Mouse (Mus musculus): Measurements from ENCODE around the gene Gm21981. TPM values are rescaled to one million over a fixed set of nuclear protein-coding genes. Genes with fewer than 3 reads are reported as not detected.
A peak's percentile ranks its signal among the peaks of the same experiment; 100 is the strongest.

The Gm21981 gene
- under 1 TPM in 8 of 26 experiments, not detected in 18; 0.31 to 0.79 (median 0.41) TPM for total RNA-seq (2018; cell fraction: chromatin; rRNA removed)
- total RNA-seq (2018; cell fraction: cytosol; rRNA removed): under 1 TPM; 0.10 to 0.92 (median 0.37) TPM
- 1 to 10 TPM in 1 of 26 experiments, under 1 TPM in 13, not detected in 12; 0.22 to 1.1 (median 0.54) TPM for total RNA-seq (2018; cell fraction: nucleus; rRNA removed)
- 0.23 to 0.79 TPM (median 0.74 TPM) in 3 replicates for polyA plus RNA-seq (2018)

- no peaks in the 10 kb centered on the region for H3K79me2 ChIP-seq (ENCODE audit: inconsistent target)
- WGBS (ENCODE audit: missing documents): 0% methylated on average over 3 of the region's 3 CpGs
- H3K27ac ChIP-seq: no peak within 1 kb of the TSS
Measured at GRCm38 (mm10) chr17:47694442-47694502, at the start of gene Gm21981. Gm21981 (minus strand) TSS chr17:47694455.

DNA sequence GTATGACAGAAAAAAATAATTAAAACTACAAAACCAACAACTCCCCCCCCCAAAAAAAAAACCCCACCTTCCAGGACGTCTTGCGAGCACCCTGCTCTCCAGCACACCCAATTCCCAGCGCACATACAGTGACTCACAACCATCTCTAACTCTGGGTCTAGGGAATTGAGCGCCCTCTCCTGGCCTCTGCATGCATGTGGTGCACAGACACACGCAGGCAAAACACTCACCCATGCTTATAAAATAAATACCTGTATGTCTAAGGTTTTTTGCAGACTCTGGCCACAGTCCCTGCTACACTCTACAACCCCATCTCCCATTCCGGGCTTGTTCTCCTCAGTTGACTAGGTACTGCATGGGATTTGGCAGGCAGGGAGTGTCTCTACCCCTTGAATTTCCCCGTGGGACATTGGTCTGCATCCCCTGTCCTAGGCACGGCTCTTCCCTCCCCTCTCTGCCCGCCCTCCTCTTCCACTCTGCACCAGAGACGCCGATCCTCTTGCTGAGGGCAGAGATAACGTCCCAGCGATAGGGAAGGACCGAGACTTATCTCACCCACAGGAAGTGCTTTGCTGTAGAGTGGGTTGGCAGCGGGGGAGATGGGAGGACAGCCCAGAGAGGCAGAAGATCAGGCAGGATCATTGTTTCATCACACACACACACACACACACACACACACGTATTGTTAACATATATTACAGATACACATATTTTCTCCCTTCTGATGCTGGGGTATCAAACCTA, 48.9 kb upstream of the Gm21981 start:
- Histone ChIP-seq H3K4me3 (ENCODE audit: inconsistent target) (no peak overlapping the region), H3K79me2 (ENCODE audit: inconsistent target) (peaks cover 98% of the 10 kb centered on the region), H3K36me3 (ENCODE audit: inconsistent target) (peaks cover 4% of the 10 kb centered on the region; the same call in 1 of the 2 replicates), H3K27ac (no peak overlapping the region)
- 44% methylated on average over 15 of the region's 16 CpGs for WGBS (ENCODE audit: missing documents)

More at GRCm38 (mm10) chr17:47694442-47694502, at the start of gene Gm21981:
- H3K36me3 ChIP-seq (ENCODE audit: inconsistent target): no peaks in the 10 kb centered on the region
- H3K4me3 ChIP-seq (ENCODE audit: inconsistent target): peak within 1 kb of the TSS; percentile 32

DNA sequence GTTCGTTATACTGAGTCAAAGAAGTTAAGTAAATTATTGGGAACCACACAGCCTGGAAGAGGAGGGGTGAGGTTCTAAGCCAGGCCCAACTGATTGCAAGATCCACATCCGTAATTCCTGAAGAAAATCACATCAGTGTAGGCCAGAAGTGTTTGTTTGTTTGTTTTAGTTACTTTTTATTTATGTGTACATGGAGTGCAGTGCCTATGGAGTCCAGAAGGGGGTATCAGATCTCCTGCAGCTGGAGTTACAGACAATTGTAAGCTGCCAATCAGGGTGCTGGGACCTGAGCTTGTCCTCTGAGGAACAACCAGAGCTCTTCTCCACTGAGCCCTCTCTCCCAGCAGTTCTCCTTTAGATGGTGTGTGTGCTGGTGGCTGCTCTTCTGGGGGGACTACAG, 45.9 kb upstream of the Gm21981 start:
- Histone ChIP-seq H3K4me3 (ENCODE audit: inconsistent target) (no peak overlapping the region), H3K36me3 (ENCODE audit: inconsistent target) (no peaks in the 10 kb centered on the region; the same call in 1 of the 2 replicates), H3K79me2 (ENCODE audit: inconsistent target) (peaks cover 69% of the 10 kb centered on the region), H3K27ac (no peak overlapping the region)
- WGBS (ENCODE audit: missing documents): 94% methylated on average over 2 of the region's 2 CpGs

GRCm38 (mm10) chr17:47738879-47739798, 44.9 kb upstream of the Gm21981 start:
- peak overlapping the region; percentile 38 for H3K4me3 ChIP-seq (ENCODE audit: inconsistent target)
- H3K36me3 ChIP-seq (ENCODE audit: inconsistent target): no peaks in the 10 kb centered on the region; the same call in 1 of the 2 replicates
- WGBS (ENCODE audit: missing documents): 22% methylated on average over 20 of the region's 20 CpGs
- no peak overlapping the region for H3K27ac ChIP-seq
- H3K79me2 ChIP-seq (ENCODE audit: inconsistent target): peaks cover 58% of the 10 kb centered on the region

DNA sequence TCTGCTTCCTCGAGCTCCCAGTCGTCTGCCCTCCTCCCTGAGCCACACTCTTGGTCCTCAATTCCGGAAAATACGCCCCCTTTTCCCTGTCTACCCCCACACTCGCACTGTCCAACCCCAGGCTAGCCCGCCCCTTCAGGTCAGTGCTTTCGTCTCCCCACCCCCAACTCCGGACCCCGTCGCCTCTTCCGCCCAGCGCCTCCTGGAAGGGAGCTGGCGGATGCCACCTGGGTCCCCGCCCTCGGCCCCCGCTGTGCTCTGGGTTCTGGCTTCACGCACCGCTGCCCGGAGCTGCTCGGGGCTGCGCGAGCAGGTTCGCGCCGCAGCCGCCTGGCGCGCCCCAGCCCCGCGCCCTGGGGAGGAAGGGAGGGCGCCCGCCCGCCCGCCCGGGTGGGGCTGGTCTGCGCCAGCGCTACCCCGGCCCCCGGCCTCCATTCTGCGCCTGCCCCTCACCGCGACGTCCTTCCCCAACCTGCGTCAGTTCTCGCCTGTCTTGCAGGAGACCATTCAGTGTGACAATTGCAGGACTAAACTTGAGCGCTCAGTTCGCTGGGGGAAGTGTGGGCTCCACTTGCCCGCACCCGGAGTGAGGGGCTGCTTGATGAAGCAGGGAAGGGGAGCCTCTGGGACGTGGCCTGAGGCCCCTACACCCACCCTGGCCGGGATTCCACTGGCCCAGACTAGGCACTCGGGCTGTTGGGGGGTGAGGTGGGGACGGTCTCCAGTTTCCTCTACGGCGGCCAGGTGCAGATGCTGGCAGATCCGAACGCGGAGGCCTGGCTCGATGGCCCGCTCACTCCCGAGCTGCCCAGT, 44.0 kb upstream of the Gm21981 start:
- Histone ChIP-seq H3K4me3 (ENCODE audit: inconsistent target) (peak overlapping the region; percentile 67), H3K79me2 (ENCODE audit: inconsistent target) (peaks cover 50% of the 10 kb centered on the region), H3K27ac (peak overlapping the region; percentile 59), H3K36me3 (ENCODE audit: inconsistent target) (no peaks in the 10 kb centered on the region)
- 4% methylated on average over 42 of the region's 61 CpGs for WGBS (ENCODE audit: missing documents)

- Histone ChIP-seq H3K79me2 (ENCODE audit: inconsistent target) (peaks cover 42% of the 10 kb centered on the region), H3K4me3 (ENCODE audit: inconsistent target) (peak overlapping the region; percentile 67), H3K36me3 (ENCODE audit: inconsistent target) (no peaks in the 10 kb centered on the region), H3K27ac (peak overlapping the region; percentile 59)
- under 1% methylated on average over 49 of the region's 60 CpGs for WGBS (ENCODE audit: missing documents)
Measured at GRCm38 (mm10) chr17:47737271-47738065, 43.2 kb upstream of the Gm21981 start.

GRCm38 (mm10) chr17:47736856-47737255, 42.6 kb upstream of the Gm21981 start, which contains the start of gene Tfeb:
Tfeb (plus strand) TSS chr17:47737030.
- peak within 1 kb of the TSS; percentile 59 for H3K27ac ChIP-seq
- peak within 1 kb of the TSS; percentile 67 for H3K4me3 ChIP-seq (ENCODE audit: inconsistent target)
- WGBS (ENCODE audit: missing documents): 2% methylated on average over 11 of the region's 47 CpGs
- no peaks in the 10 kb centered on the region for H3K36me3 ChIP-seq (ENCODE audit: inconsistent target)
- H3K79me2 ChIP-seq (ENCODE audit: inconsistent target): peaks cover 35% of the 10 kb centered on the region

DNA sequence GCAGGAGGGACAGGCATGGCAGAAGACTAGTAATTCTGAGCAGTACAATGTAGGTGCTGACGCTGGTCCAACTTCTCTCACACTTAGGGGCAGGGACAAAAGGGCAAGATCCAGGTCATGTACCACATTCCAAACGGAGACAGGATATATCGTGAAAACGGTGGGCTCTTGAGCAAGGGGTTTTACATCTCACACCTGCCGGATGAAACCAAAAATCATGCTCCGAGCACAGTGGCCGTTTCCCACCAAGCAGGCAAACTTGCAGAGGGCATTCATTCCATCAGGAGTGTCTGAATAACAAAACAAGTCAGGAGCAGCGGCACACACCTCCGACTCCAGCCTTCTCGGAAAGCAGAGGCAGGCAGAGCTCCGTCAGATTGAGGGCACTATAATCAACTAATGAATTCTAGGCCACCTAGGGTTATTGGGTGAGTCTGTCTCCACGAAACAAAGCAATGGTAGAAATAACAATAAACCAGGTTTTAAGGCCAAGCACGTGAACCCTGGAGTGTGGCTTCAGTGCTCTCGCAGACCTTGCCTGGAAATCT, 41.4 kb upstream of the Gm21981 start:
- no peaks in the 10 kb centered on the region for H3K36me3 ChIP-seq (ENCODE audit: inconsistent target)
- no peak overlapping the region for H3K27ac ChIP-seq
- H3K79me2 ChIP-seq (ENCODE audit: inconsistent target): peaks cover 23% of the 10 kb centered on the region
- WGBS (ENCODE audit: missing documents): 93% methylated on average over 14 of the region's 14 CpGs
- no peak overlapping the region for H3K4me3 ChIP-seq (ENCODE audit: inconsistent target)

DNA sequence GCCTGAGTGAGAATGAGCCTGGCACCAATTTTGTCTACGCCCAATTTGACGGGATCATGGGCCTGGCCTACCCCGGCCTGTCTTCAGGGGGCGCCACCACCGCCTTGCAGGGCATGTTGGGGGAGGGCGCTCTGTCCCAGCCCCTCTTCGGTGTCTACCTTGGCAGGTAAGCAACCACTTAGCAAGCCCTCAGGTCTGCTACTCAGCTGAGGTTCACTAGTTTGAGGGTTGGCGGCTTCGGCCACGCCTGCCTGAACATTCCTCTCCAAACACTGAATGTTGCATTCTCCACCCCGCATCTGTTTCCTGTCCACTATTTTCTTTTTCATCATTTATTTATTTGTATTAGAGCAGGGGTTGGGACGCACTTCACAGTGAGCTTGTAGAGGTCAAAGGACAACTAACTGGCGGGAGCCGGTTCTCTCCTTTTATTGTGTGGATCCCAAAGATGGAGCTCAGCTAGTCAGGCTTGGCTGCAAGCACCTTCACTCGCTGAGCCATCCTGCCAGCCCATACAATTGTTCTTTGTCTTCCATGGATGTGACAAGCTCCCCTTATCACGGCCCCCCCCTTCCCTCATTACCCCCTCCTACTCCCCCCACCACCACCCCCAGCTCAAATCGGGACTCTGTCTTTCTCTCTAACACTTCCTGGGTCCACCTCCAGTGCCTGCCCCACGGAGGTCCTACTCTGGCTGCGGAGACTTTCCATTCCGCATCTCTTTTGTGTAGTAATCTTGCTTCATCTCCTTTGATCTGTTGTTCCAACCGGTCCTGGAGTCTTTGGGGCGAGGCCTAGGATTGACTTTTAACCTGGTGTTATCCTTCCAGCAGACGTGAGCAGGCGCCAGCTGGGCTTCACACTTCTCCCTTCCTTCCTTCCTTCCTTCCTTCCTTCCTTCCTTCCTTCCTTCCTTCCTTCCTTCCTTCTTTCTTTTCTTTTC, 36.6 kb upstream of the Gm21981 start:
- H3K79me2 ChIP-seq (ENCODE audit: inconsistent target): no peaks in the 10 kb centered on the region
- no peaks in the 10 kb centered on the region for H3K36me3 ChIP-seq (ENCODE audit: inconsistent target)
- WGBS (ENCODE audit: missing documents): 92% methylated on average over 21 of the region's 24 CpGs
- H3K27ac ChIP-seq: no peak overlapping the region
- no peak overlapping the region for H3K4me3 ChIP-seq (ENCODE audit: inconsistent target)

- Histone ChIP-seq H3K36me3 (ENCODE audit: inconsistent target) (no peaks in the 10 kb centered on the region), H3K79me2 (ENCODE audit: inconsistent target) (no peaks in the 10 kb centered on the region), H3K4me3 (ENCODE audit: inconsistent target) (no peak within 1 kb of the TSS), H3K27ac (no peak within 1 kb of the TSS)
- 88% methylated on average over 11 of the region's 11 CpGs for WGBS (ENCODE audit: missing documents)
Measured at GRCm38 (mm10) chr17:47726566-47726965, 32.3 kb upstream of the Gm21981 start, which contains the start of gene Pgc. Pgc (plus strand) TSS chr17:47726842.

DNA sequence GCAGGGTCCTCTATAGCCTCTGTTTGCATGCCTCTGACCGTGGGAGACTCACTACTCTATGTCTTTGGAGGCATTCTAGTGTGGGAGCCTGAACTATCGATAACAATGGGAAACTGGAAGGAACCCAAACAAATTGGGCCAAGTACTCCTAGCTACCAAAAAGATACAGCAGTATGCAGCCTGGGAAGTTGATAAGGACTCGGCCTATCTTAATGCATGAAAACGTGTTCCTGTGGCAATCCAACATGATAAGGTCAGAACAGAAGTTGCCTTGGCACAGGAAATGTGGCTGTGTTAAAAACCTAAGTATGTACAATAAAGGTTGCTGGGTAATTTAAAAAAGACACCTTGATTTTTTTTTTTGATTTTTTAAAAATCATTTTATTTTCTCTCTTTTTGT, 26.9 kb upstream of the Gm21981 start:
- no peak overlapping the region for H3K4me3 ChIP-seq (ENCODE audit: inconsistent target)
- no peaks in the 10 kb centered on the region for H3K79me2 ChIP-seq (ENCODE audit: inconsistent target)
- WGBS (ENCODE audit: missing documents): 90% methylated on average over 4 of the region's 4 CpGs
- H3K27ac ChIP-seq: no peak overlapping the region
- no peaks in the 10 kb centered on the region for H3K36me3 ChIP-seq (ENCODE audit: inconsistent target)

- Histone ChIP-seq H3K27ac (no peak overlapping the region), H3K4me3 (ENCODE audit: inconsistent target) (no peak overlapping the region), H3K36me3 (ENCODE audit: inconsistent target) (no peaks in the 10 kb centered on the region), H3K79me2 (ENCODE audit: inconsistent target) (no peaks in the 10 kb centered on the region)
- 4% methylated on average over 3 of the region's 3 CpGs for WGBS (ENCODE audit: missing documents)
Measured at GRCm38 (mm10) chr17:47715037-47715436, 20.8 kb upstream of the Gm21981 start.

Measured in macrophage (primary cell).